Mouse (Mus musculus) kidney, postnatal 0 days (tissue): ENCODE results near the gene Olfr18. TPM values are rescaled to one million over a fixed set of nuclear protein-coding genes. Genes with fewer than 3 reads are reported as not detected.

Experiments
- ATAC-seq: fragments of 200-750 bp; cut with Nextera tagmentation; replicated peaks from 2 replicates; pipeline ENCODE4 v1.8.0; 2017; ENCODE audit warnings: low read depth, moderate number of reproducible peaks, moderate TSS enrichment, moderate library complexity; ENCODE audit not compliant: low FRiP score
- DNase-seq: peaks from one replicate; pipeline ENCODE4 v3.0.0-alpha.2; 2016; ENCODE audit warnings: low spot score
- H3K27ac ChIP-seq: fragments of 300-500 bp; sonication (generic); 2 replicates; pipeline ENCODE4 v1.5.1; 2014; ENCODE audit warnings: mild to moderate bottlenecking
- H3K27me3 ChIP-seq: fragments of 300-500 bp; sonication (generic); 2 replicates; pipeline ENCODE4 v1.6.1; 2014; ENCODE audit warnings: low read length, mixed read lengths; ENCODE audit not compliant: insufficient read depth
- H3K36me3 ChIP-seq: fragments of 300-500 bp; sonication (generic); 2 replicates; pipeline ENCODE4 v1.6.1; 2014; ENCODE audit warnings: low read length, mixed read lengths; ENCODE audit not compliant: insufficient read depth
- H3K4me1 ChIP-seq: fragments of 300-500 bp; sonication (generic); replicated peaks from 2 replicates; pipeline ENCODE4 v1.6.1; 2014; ENCODE audit warnings: antibody characterized with exemption, low read length, mixed read lengths; ENCODE audit not compliant: insufficient read depth
- H3K4me2 ChIP-seq: fragments of 300-500 bp; sonication (generic); 2 replicates; pipeline ENCODE4 v1.6.1; 2014; ENCODE audit warnings: mild to moderate bottlenecking, low read length, moderate library complexity, mixed read lengths
- H3K4me3 ChIP-seq: fragments of 300-500 bp; sonication (generic); replicated peaks from 2 replicates; pipeline ENCODE4 v1.5.1; 2014; ENCODE audit warnings: low read depth, low read length
- H3K9ac ChIP-seq: fragments of 300-500 bp; sonication (generic); 2 replicates; pipeline ENCODE4 v1.6.1; 2014; ENCODE audit warnings: low read depth, low read length
- H3K9me3 ChIP-seq: fragments of 300-500 bp; sonication (generic); replicated peaks from 2 replicates; pipeline ENCODE4 v1.6.1; 2016; ENCODE audit warnings: low read length, inconsistent platforms, mixed read lengths
- CTCF ChIP-seq: IDR thresholded peaks from 2 replicates; pipeline ENCODE4 v1.5.1; 2016; ENCODE audit warnings: antibody characterized with exemption, low read depth, mild to moderate bottlenecking, moderate library complexity
- WGBS: fragments of 180-500 bp; shearing (Covaris S2); extraction: QIAGEN DNeasy Blood & Tissue Kit; methylation state at CpG from one replicate; pipeline ENCODE4 v1.1.7; 2014; 5-methylcytosine and 5-hydroxymethylcytosine counted together
- polyA plus RNA-seq: library from polyadenylated mRNA; unstranded; fragments of >200 nt; fragmentation: Nextera tagmentation; extraction: Ambion mirVana; gene quantifications from 2 replicates; pipeline ENCODE4 v1.2.1, GENCODE M21; 2015

The Olfr18 gene
- not detected in 2 replicates for polyA plus RNA-seq

DNA sequence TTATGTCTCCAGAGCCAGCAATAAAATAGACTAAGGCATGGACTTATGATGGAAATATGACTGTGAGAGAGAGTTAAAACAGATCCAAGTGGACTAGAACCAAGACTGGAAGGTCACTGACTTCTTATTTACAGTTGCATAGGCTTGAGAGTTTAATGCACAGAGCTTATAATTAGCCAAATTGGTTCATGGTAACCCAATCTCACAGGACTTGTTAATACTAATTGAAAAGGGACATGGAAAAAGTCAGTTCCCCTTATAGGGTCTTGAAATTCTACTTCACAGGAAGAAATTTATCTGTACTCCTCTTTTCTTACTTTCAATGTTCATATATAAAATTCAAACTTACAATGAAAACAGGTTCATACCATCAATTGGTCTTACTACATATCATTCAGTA is at the start of gene Olfr18:
Gene Olfr18 (minus strand): TSS at position 101 of the 400 bp plus-strand sequence.
- H3K27ac ChIP-seq, result no peak within 1 kb of the TSS
- ATAC-seq, result no peak
- no peak within 1 kb of the TSS for H3K4me2 ChIP-seq
- no peak for DNase-seq
- no peaks in the 10 kb centered on the region for H3K27me3 ChIP-seq
- H3K4me1 ChIP-seq, result no peaks in the 10 kb centered on the region
- H3K9ac ChIP-seq, result no peak within 1 kb of the TSS
- H3K4me3 ChIP-seq, result no peak within 1 kb of the TSS
- no peak for TF ChIP-seq CTCF
- no peaks in the 10 kb centered on the region for H3K36me3 ChIP-seq
- H3K9me3 ChIP-seq, result no peaks in the 10 kb centered on the region

- Histone ChIP-seq H3K4me1 (0 out of 2 replicates have a peak, but pooled peaks cover 9% of the 10 kb centered on the region), H3K4me3 (peak overlapping the region; percentile 48), H3K4me2 (peak overlapping the region; percentile 68), H3K27ac (peak overlapping the region; percentile 65; the same call in 1 of the 2 replicates), H3K9me3 (no peaks in the 10 kb centered on the region), H3K27me3 (no peaks in the 10 kb centered on the region), H3K36me3 (no peaks in the 10 kb centered on the region), H3K9ac (peak overlapping the region; percentile 58)
- DNase-seq (no peak), ATAC-seq (no peak; the same call in 1 of the 2 replicates)
- TF ChIP-seq CTCF, result no peak; the same call in 1 of the 2 replicates
- WGBS, result 18% methylated on average over 16 of the region's 16 CpGs
Observed at GRCm38 (mm10) chr9:20385343-20385703, 49.4 kb upstream of the Olfr18 start.

- peak; percentile 69 for TF ChIP-seq CTCF
- Histone ChIP-seq H3K4me2 (peak within 1 kb of the TSS; percentile 68), H3K36me3 (no peaks in the 10 kb centered on the region), H3K9me3 (no peaks in the 10 kb centered on the region), H3K27me3 (no peaks in the 10 kb centered on the region), H3K4me1 (0 out of 2 replicates have a peak, but pooled peaks cover 9% of the 10 kb centered on the region), H3K4me3 (peak within 1 kb of the TSS; percentile 48), H3K9ac (peak within 1 kb of the TSS; percentile 58), H3K27ac (peak within 1 kb of the TSS; percentile 65)
- peak; percentile 100 for ATAC-seq
- 1% methylated on average over 40 of the region's 40 CpGs for WGBS
- peak; percentile 97 for DNase-seq
Observed at GRCm38 (mm10) chr9:20384532-20385342, 48.8 kb upstream of the Olfr18 start, which contains the start of gene Zfp560. Gene Zfp560 (minus strand): TSS chr9:20385177.

GRCm38 (mm10) chr9:20383659-20384058 is 47.8 kb upstream of the Olfr18 start:
- no peaks in the 10 kb centered on the region for H3K27me3 ChIP-seq
- ATAC-seq (no peak), DNase-seq (no peak)
- H3K27ac ChIP-seq, result no peak overlapping the region
- peak overlapping the region; percentile 50 for H3K4me2 ChIP-seq
- H3K9me3 ChIP-seq, result no peaks in the 10 kb centered on the region
- no peak for TF ChIP-seq CTCF
- 0 out of 2 replicates have a peak, but pooled peaks cover 9% of the 10 kb centered on the region for H3K4me1 ChIP-seq
- H3K9ac ChIP-seq, result no peak overlapping the region
- H3K4me3 ChIP-seq, result peak overlapping the region; percentile 48; the same call in 1 of the 2 replicates
- H3K36me3 ChIP-seq, result no peaks in the 10 kb centered on the region
- WGBS, result 72% methylated on average over 7 of the region's 7 CpGs

- 91% methylated on average over 1 of the region's 1 CpGs for WGBS
- ATAC-seq (no peak), DNase-seq (no peak)
- Histone ChIP-seq H3K9ac (no peak overlapping the region), H3K9me3 (0 out of 2 replicates have a peak, but pooled peaks cover 3% of the 10 kb centered on the region), H3K27me3 (no peaks in the 10 kb centered on the region), H3K36me3 (no peaks in the 10 kb centered on the region), H3K4me2 (no peak overlapping the region), H3K4me3 (no peak overlapping the region), H3K27ac (no peak overlapping the region), H3K4me1 (no peaks in the 10 kb centered on the region)
- TF ChIP-seq CTCF, result no peak
Observed at GRCm38 (mm10) chr9:20374712-20375111, 38.8 kb upstream of the Olfr18 start.

GRCm38 (mm10) chr9:20367311-20367710 is 31.4 kb upstream of the Olfr18 start:
- DNase-seq (no peak), ATAC-seq (no peak)
- H3K9ac ChIP-seq, result no peak overlapping the region
- H3K36me3 ChIP-seq, result no peaks in the 10 kb centered on the region
- H3K4me3 ChIP-seq, result no peak overlapping the region
- WGBS, result 95% methylated on average over 2 of the region's 2 CpGs
- no peaks in the 10 kb centered on the region for H3K27me3 ChIP-seq
- no peak for TF ChIP-seq CTCF
- no peaks in the 10 kb centered on the region for H3K9me3 ChIP-seq
- no peak overlapping the region for H3K27ac ChIP-seq
- H3K4me1 ChIP-seq, result no peaks in the 10 kb centered on the region
- H3K4me2 ChIP-seq, result no peak overlapping the region
